In the genomic region with DNA sequence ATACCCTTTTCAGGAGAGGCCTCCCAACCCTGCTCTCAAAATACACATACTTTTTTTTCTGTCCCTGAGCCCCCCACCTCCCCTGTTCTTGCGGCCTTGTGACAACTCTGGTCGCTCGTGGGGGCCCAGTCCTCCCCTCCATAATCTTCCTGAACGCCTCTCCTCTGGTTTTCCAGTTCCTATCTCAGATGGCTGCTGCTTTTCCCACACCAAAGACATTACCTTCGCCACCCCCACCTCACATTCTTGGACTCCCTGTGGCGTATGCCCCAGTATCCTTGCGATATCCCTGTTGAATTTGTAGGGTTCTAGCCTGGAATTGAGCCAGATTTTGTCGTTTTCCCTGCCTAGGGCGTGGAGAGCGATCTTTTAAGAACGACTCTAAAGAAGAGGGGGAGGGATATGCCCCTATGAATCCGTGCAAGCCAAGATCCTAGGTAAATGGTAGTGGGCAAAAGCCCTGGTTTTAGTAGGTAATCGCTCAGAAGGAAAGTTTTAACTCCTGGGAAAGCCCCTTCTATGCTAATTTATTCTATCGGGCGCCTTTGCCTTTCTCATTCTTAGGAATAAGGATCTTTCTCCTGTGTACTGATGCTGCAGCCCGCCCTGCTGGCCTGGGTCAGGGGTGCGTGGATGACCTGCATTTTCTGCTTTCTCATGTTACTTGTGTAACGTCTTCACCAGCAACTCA, we compare ENCODE assay signal across 8 mouse cellular contexts. TPM values are rescaled to one million over a fixed set of nuclear protein-coding genes. Genes with fewer than 3 reads are reported as not detected.
A peak's percentile ranks its signal among the peaks of the same experiment; 100 is the strongest.
DNase-seq lines count a peak whose midpoint lies in the region; ATAC-seq and TF ChIP-seq lines count a peak whose summit lies in the region.

No protein-coding gene starts in this region.

- no peaks in the 10 kb centered on the region for H3K36me3 ChIP-seq in liver, embryonic 11.5 days (ENCODE audit: control insufficient read depth, insufficient read depth, low read length)
- H3K36me3 ChIP-seq in neural tube, embryonic 11.5 days (ENCODE audit: control insufficient read depth, insufficient read depth, low read length) = no peaks in the 10 kb centered on the region
- H3K36me3 ChIP-seq in thymus, adult 2 months (ENCODE audit: control insufficient read depth, insufficient read depth, low read length) = no peaks in the 10 kb centered on the region

- TF ChIP-seq POLR2A in cortical plate, adult 2 months (IDR thresholded peaks at IDR 0.05; ENCODE audit: extremely low read depth, insufficient read depth, low read length) = no peak
- no peak for TF ChIP-seq POLR2A in thymus, adult 2 months (IDR thresholded peaks at IDR 0.05; ENCODE audit: control insufficient read depth, extremely low read depth, insufficient read depth, low read length, poor library complexity)

- peaks cover 5% of the 10 kb centered on the region; the same call in 1 of the 2 replicates for H3K4me1 ChIP-seq in cortical plate, adult 2 months (ENCODE audit: control insufficient read depth, insufficient read depth, low read length)
- peaks cover 29% of the 10 kb centered on the region for H3K4me1 ChIP-seq in liver, embryonic 11.5 days (replicated peaks; ENCODE audit: control insufficient read depth, insufficient read depth, low read length)
- H3K4me1 ChIP-seq in neural tube, embryonic 11.5 days (ENCODE audit: control insufficient read depth, insufficient read depth, low read length) = peaks cover 15% of the 10 kb centered on the region
- H3K4me1 ChIP-seq in thymus, adult 2 months (replicated peaks; ENCODE audit: control insufficient read depth, insufficient read depth, low read length) = peaks cover 11% of the 10 kb centered on the region

- H3K9me3 ChIP-seq in liver, embryonic 11.5 days (ENCODE audit: control insufficient read depth, low read length) = no peaks in the 10 kb centered on the region
- H3K9me3 ChIP-seq in neural tube, embryonic 11.5 days (ENCODE audit: control insufficient read depth, low read length) = no peaks in the 10 kb centered on the region

- peak overlapping the region; percentile 99 for H3K27ac ChIP-seq in cortical plate, adult 2 months (ENCODE audit: insufficient read depth, low read length)
- peak overlapping the region; percentile 100 for H3K27ac ChIP-seq in liver, embryonic 11.5 days (ENCODE audit: low read depth, low read length)
- H3K27ac ChIP-seq in neural tube, embryonic 11.5 days (ENCODE audit: low read depth, low read length) = peak overlapping the region; percentile 100
- H3K27ac ChIP-seq in thymus, adult 2 months (ENCODE audit: control insufficient read depth, insufficient read depth, low read length) = peak overlapping the region; percentile 84

- WGBS in liver, embryonic 11.5 days = 0% methylated on average over 18 of the region's 18 CpGs
- WGBS in neural tube, embryonic 11.5 days = under 1% methylated on average over 18 of the region's 18 CpGs
- WGBS in thymus, adult 2 months = under 1% methylated on average over 18 of the region's 18 CpGs

- peak; percentile 33 for DNase-seq in urinary bladder, postnatal 25 days (ENCODE audit: low spot score)
- DNase-seq in urinary bladder, postnatal 10 days (ENCODE audit: low spot score) = no peak
- DNase-seq in gastrocnemius, postnatal 25 days = peak; percentile 21
- peak; percentile 31 to 47 for DNase-seq in kidney, adult 8-10 months
- peak; percentile 35 for DNase-seq in liver, embryonic 11.5 days (ENCODE audit: low spot score)
- DNase-seq in neural tube, embryonic 11.5 days (ENCODE audit: low spot score) = peak; percentile 45
- peak; percentile 7 for DNase-seq in thymus, adult 2 months

- no peak for ATAC-seq in liver, embryonic 11.5 days (replicated peaks; ENCODE audit: low FRiP score)
- ATAC-seq in neural tube, embryonic 11.5 days (ENCODE audit: insufficient read depth, low FRiP score, low TSS enrichment) = no peak

- H3K9ac ChIP-seq in liver, embryonic 11.5 days (ENCODE audit: low read depth, low read length) = peak overlapping the region; percentile 95
- peak overlapping the region; percentile 98 for H3K9ac ChIP-seq in neural tube, embryonic 11.5 days (ENCODE audit: low read length)

- H3K27me3 ChIP-seq in liver, embryonic 11.5 days (replicated peaks; ENCODE audit: control insufficient read depth, insufficient read depth, low read length) = no peaks in the 10 kb centered on the region
- H3K27me3 ChIP-seq in neural tube, embryonic 11.5 days (ENCODE audit: control insufficient read depth, insufficient read depth, low read length) = no peaks in the 10 kb centered on the region
- no peaks in the 10 kb centered on the region for H3K27me3 ChIP-seq in thymus, adult 2 months (ENCODE audit: control insufficient read depth, insufficient read depth, low read length)

- peak overlapping the region; percentile 57 for H3K4me3 ChIP-seq in cortical plate, adult 2 months (ENCODE audit: insufficient read depth, low read length)
- H3K4me3 ChIP-seq in liver, embryonic 11.5 days (ENCODE audit: low read depth, low read length) = peak overlapping the region; percentile 82
- H3K4me3 ChIP-seq in neural tube, embryonic 11.5 days (ENCODE audit: low read depth, low read length) = peak overlapping the region; percentile 94
- H3K4me3 ChIP-seq in thymus, adult 2 months (ENCODE audit: control insufficient read depth, insufficient read depth, low read length) = peak overlapping the region; percentile 81

- peak overlapping the region; percentile 94 for H3K4me2 ChIP-seq in liver, embryonic 11.5 days
- peak overlapping the region; percentile 88 for H3K4me2 ChIP-seq in neural tube, embryonic 11.5 days (ENCODE audit: low read depth)

- no peak for TF ChIP-seq CTCF in cortical plate, adult 2 months (IDR thresholded peaks at IDR 0.05; ENCODE audit: extremely low read depth, insufficient read depth, low read length)
- TF ChIP-seq CTCF in thymus, adult 2 months (IDR thresholded peaks at IDR 0.05; ENCODE audit: borderline replicate concordance, control insufficient read depth, extremely low read depth, insufficient read depth, low read length, poor library complexity) = no peak

RNA-seq across cellular contexts. Expression of gene Setd5, which starts 1.0 kb away (rescaled TPM):
- 53.2 and 56.8 TPM in 2 replicates for polyA plus RNA-seq in cortical plate, adult 2 months (2012; rRNA removed)
- total RNA-seq in gastrocnemius, postnatal 25 days (2021) = 10 to 100 TPM; 23.0 to 26.0 TPM
- polyA plus RNA-seq in liver, embryonic 11.5 days (2014; fragmentation: Nextera tagmentation; extraction: Ambion mirVana) = 56.8 and 58.6 TPM in 2 replicates
- 74.9 and 78.5 TPM in 2 replicates for polyA plus RNA-seq in neural tube, embryonic 11.5 days (2014; fragmentation: Nextera tagmentation; extraction: Ambion mirVana)
- polyA plus RNA-seq in thymus, adult 2 months (2012; rRNA removed) = 51.8 and 52.2 TPM in 2 replicates

RNA-seq across cellular contexts. Expression of gene Thumpd3, which starts 32.2 kb away (rescaled TPM):
- 19.2 and 20.4 TPM in 2 replicates for polyA plus RNA-seq in cortical plate, adult 2 months (2012; rRNA removed)
- total RNA-seq in gastrocnemius, postnatal 25 days (2021) = 10 to 100 TPM; 13.6 to 14.6 TPM
- 70.5 and 72.5 TPM in 2 replicates for polyA plus RNA-seq in liver, embryonic 11.5 days (2014; fragmentation: Nextera tagmentation; extraction: Ambion mirVana)
- polyA plus RNA-seq in neural tube, embryonic 11.5 days (2014; fragmentation: Nextera tagmentation; extraction: Ambion mirVana) = 50.4 and 52.9 TPM in 2 replicates
- 10.7 and 13.4 TPM in 2 replicates for polyA plus RNA-seq in thymus, adult 2 months (2012; rRNA removed)
